Mouse (Mus musculus): Measurements from ENCODE around the gene Mad1l1. TPM values are rescaled to one million over a fixed set of nuclear protein-coding genes. Genes with fewer than 3 reads are reported as not detected.

The Mad1l1 gene
- polyA plus RNA-seq, 1 experiment from 2014 or later, result 35.1 TPM

GRCm38 (mm10) chr5:139985073-139985746, 336.1 kb downstream of the Mad1l1 start:
- Histone ChIP-seq H3K4me1 (replicated peaks; ENCODE audit: control insufficient read depth, insufficient read depth, low read length) (no peaks in the 10 kb centered on the region), H3K4me3 (ENCODE audit: low read depth, low read length) (no peak overlapping the region), H3K9ac (ENCODE audit: low read depth, low read length) (no peak overlapping the region), H3K27ac (ENCODE audit: low read depth, low read length) (no peak overlapping the region), H3K27me3 (ENCODE audit: control insufficient read depth, insufficient read depth, low read length) (no peaks in the 10 kb centered on the region; the same call in 1 of the 2 replicates), H3K36me3 (ENCODE audit: control insufficient read depth, insufficient read depth, low read length) (no peaks in the 10 kb centered on the region), H3K9me3 (ENCODE audit: control insufficient read depth, low read length) (no peaks in the 10 kb centered on the region), H3K4me2 (replicated peaks; ENCODE audit: low read depth, low read length) (no peak overlapping the region)
- WGBS, result 41% methylated on average over 18 of the region's 18 CpGs
- ATAC-seq (ENCODE audit: low FRiP score) (no peak), DNase-seq (ENCODE audit: low spot score) (no peak)

DNA sequence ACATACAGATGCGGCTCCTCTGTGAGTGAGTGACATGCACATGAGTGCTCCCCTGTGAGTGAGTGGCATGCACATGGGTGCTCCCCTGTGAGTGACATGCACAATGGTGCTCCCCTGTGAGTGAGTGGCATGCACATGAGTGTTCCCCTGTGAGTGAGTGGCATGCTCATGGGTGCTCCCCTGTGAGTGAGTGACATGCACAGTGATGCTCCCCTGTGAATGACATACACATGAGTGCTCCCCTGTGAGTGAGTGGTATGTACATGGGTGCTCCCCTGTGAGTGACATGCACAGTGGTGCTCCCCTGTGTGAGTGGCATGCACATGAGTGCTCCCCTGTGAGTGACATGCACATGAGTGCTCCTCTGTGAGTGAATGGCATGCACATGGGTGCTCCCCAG, 339.4 kb downstream of the Mad1l1 start:
- WGBS, result 93% methylated on average over 1 of the region's 1 CpGs
- Histone ChIP-seq H3K4me1 (replicated peaks; ENCODE audit: control insufficient read depth, insufficient read depth, low read length) (no peaks in the 10 kb centered on the region), H3K36me3 (ENCODE audit: control insufficient read depth, insufficient read depth, low read length) (no peaks in the 10 kb centered on the region), H3K4me2 (replicated peaks; ENCODE audit: low read depth, low read length) (no peak overlapping the region), H3K27ac (ENCODE audit: low read depth, low read length) (no peak overlapping the region), H3K4me3 (ENCODE audit: low read depth, low read length) (no peak overlapping the region), H3K9me3 (ENCODE audit: control insufficient read depth, low read length) (no peaks in the 10 kb centered on the region), H3K27me3 (ENCODE audit: control insufficient read depth, insufficient read depth, low read length) (no peaks in the 10 kb centered on the region; the same call in 1 of the 2 replicates), H3K9ac (ENCODE audit: low read depth, low read length) (no peak overlapping the region)
- DNase-seq (ENCODE audit: low spot score) (no peak), ATAC-seq (ENCODE audit: low FRiP score) (no peak)

GRCm38 (mm10) chr5:139979371-139979770, 342.0 kb downstream of the Mad1l1 start:
- Histone ChIP-seq H3K27ac (ENCODE audit: low read depth, low read length) (no peak overlapping the region), H3K4me3 (ENCODE audit: low read depth, low read length) (no peak overlapping the region), H3K4me1 (replicated peaks; ENCODE audit: control insufficient read depth, insufficient read depth, low read length) (no peaks in the 10 kb centered on the region), H3K9ac (ENCODE audit: low read depth, low read length) (no peak overlapping the region), H3K9me3 (ENCODE audit: control insufficient read depth, low read length) (no peaks in the 10 kb centered on the region), H3K4me2 (replicated peaks; ENCODE audit: low read depth, low read length) (no peak overlapping the region), H3K36me3 (ENCODE audit: control insufficient read depth, insufficient read depth, low read length) (no peaks in the 10 kb centered on the region), H3K27me3 (ENCODE audit: control insufficient read depth, insufficient read depth, low read length) (no peaks in the 10 kb centered on the region)
- WGBS, result 84% methylated on average over 9 of the region's 9 CpGs
- DNase-seq (ENCODE audit: low spot score) (no peak), ATAC-seq (ENCODE audit: low FRiP score) (no peak)

- DNase-seq (ENCODE audit: low spot score) (peak; percentile 41), ATAC-seq (ENCODE audit: low FRiP score) (no peak)
- Histone ChIP-seq H3K36me3 (ENCODE audit: control insufficient read depth, insufficient read depth, low read length) (no peaks in the 10 kb centered on the region), H3K27me3 (ENCODE audit: control insufficient read depth, insufficient read depth, low read length) (no peaks in the 10 kb centered on the region), H3K27ac (ENCODE audit: low read depth, low read length) (no peak overlapping the region), H3K9ac (ENCODE audit: low read depth, low read length) (no peak overlapping the region), H3K4me2 (replicated peaks; ENCODE audit: low read depth, low read length) (no peak overlapping the region), H3K4me1 (replicated peaks; ENCODE audit: control insufficient read depth, insufficient read depth, low read length) (no peaks in the 10 kb centered on the region), H3K4me3 (ENCODE audit: low read depth, low read length) (no peak overlapping the region), H3K9me3 (ENCODE audit: control insufficient read depth, low read length) (no peaks in the 10 kb centered on the region)
- WGBS, result 10% methylated on average over 13 of the region's 13 CpGs
Measured at GRCm38 (mm10) chr5:139978525-139979276, 342.7 kb downstream of the Mad1l1 start.

GRCm38 (mm10) chr5:139977476-139977875, 343.9 kb downstream of the Mad1l1 start:
- Histone ChIP-seq H3K36me3 (ENCODE audit: control insufficient read depth, insufficient read depth, low read length) (no peaks in the 10 kb centered on the region), H3K9me3 (ENCODE audit: control insufficient read depth, low read length) (no peaks in the 10 kb centered on the region), H3K9ac (ENCODE audit: low read depth, low read length) (no peak overlapping the region), H3K27me3 (ENCODE audit: control insufficient read depth, insufficient read depth, low read length) (no peaks in the 10 kb centered on the region), H3K4me3 (ENCODE audit: low read depth, low read length) (no peak overlapping the region), H3K4me1 (replicated peaks; ENCODE audit: control insufficient read depth, insufficient read depth, low read length) (no peaks in the 10 kb centered on the region), H3K27ac (ENCODE audit: low read depth, low read length) (no peak overlapping the region), H3K4me2 (replicated peaks; ENCODE audit: low read depth, low read length) (no peak overlapping the region)
- 25% methylated on average over 8 of the region's 8 CpGs for WGBS
- DNase-seq (ENCODE audit: low spot score), result no peak
- ATAC-seq (ENCODE audit: low FRiP score), result no peak

DNA sequence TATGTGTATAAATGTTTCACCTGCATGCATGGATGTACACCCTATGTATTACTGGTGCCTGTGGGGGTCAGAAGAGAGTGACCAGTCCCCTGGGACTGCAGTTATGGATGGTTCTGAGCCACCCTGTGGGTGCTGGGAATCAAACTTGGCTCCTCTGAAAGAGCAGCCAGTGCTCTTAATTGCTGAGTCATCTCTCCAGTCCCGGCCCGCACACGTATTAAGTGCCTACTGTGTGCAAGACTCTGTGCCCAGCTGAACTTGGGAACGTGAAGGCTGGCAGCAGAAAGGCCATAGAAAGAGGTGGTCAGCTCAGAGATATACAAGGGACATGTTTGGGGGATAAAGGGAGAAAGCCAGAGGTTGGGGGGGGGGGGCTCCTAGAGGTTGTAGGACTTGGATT, 344.8 kb downstream of the Mad1l1 start:
- Histone ChIP-seq H3K9me3 (ENCODE audit: control insufficient read depth, low read length) (no peaks in the 10 kb centered on the region), H3K36me3 (ENCODE audit: control insufficient read depth, insufficient read depth, low read length) (no peaks in the 10 kb centered on the region), H3K27ac (ENCODE audit: low read depth, low read length) (no peak overlapping the region), H3K27me3 (ENCODE audit: control insufficient read depth, insufficient read depth, low read length) (no peaks in the 10 kb centered on the region), H3K4me1 (replicated peaks; ENCODE audit: control insufficient read depth, insufficient read depth, low read length) (no peaks in the 10 kb centered on the region), H3K9ac (ENCODE audit: low read depth, low read length) (no peak overlapping the region), H3K4me2 (replicated peaks; ENCODE audit: low read depth, low read length) (no peak overlapping the region), H3K4me3 (ENCODE audit: low read depth, low read length) (no peak overlapping the region)
- WGBS, result 80% methylated on average over 4 of the region's 4 CpGs
- DNase-seq (ENCODE audit: low spot score) (no peak), ATAC-seq (ENCODE audit: low FRiP score) (no peak)

GRCm38 (mm10) chr5:139970186-139970631, 351.1 kb downstream of the Mad1l1 start:
- Histone ChIP-seq H3K27ac (ENCODE audit: low read depth, low read length) (no peak overlapping the region), H3K36me3 (ENCODE audit: control insufficient read depth, insufficient read depth, low read length) (no peaks in the 10 kb centered on the region), H3K27me3 (ENCODE audit: control insufficient read depth, insufficient read depth, low read length) (0 out of 2 replicates have a peak, but pooled peaks cover 2% of the 10 kb centered on the region), H3K4me2 (replicated peaks; ENCODE audit: low read depth, low read length) (no peak overlapping the region), H3K9ac (ENCODE audit: low read depth, low read length) (no peak overlapping the region), H3K4me3 (ENCODE audit: low read depth, low read length) (no peak overlapping the region), H3K9me3 (ENCODE audit: control insufficient read depth, low read length) (no peaks in the 10 kb centered on the region), H3K4me1 (replicated peaks; ENCODE audit: control insufficient read depth, insufficient read depth, low read length) (no peaks in the 10 kb centered on the region)
- ATAC-seq (ENCODE audit: low FRiP score) (no peak), DNase-seq (ENCODE audit: low spot score) (no peak)
- WGBS, result 75% methylated on average over 12 of the region's 12 CpGs

GRCm38 (mm10) chr5:139969151-139969948, 352.0 kb downstream of the Mad1l1 start:
- Histone ChIP-seq H3K4me3 (ENCODE audit: low read depth, low read length) (no peak overlapping the region), H3K4me1 (replicated peaks; ENCODE audit: control insufficient read depth, insufficient read depth, low read length) (no peaks in the 10 kb centered on the region), H3K9ac (ENCODE audit: low read depth, low read length) (no peak overlapping the region), H3K9me3 (ENCODE audit: control insufficient read depth, low read length) (no peaks in the 10 kb centered on the region), H3K27ac (ENCODE audit: low read depth, low read length) (no peak overlapping the region), H3K36me3 (ENCODE audit: control insufficient read depth, insufficient read depth, low read length) (no peaks in the 10 kb centered on the region), H3K27me3 (ENCODE audit: control insufficient read depth, insufficient read depth, low read length) (0 out of 2 replicates have a peak, but pooled peaks cover 2% of the 10 kb centered on the region), H3K4me2 (replicated peaks; ENCODE audit: low read depth, low read length) (no peak overlapping the region)
- DNase-seq (ENCODE audit: low spot score) (no peak), ATAC-seq (ENCODE audit: low FRiP score) (no peak)
- 87% methylated on average over 14 of the region's 14 CpGs for WGBS
